Mouse (Mus musculus) MEL (cell line): ENCODE data around the gene Dis3l2. TPM values are rescaled to one million over a fixed set of nuclear protein-coding genes. Genes with fewer than 3 reads are reported as not detected.

Source experiments
- DNase-seq: peaks from one replicate; pipeline ENCODE4 v3.0.0; 2011; ENCODE audit warnings: low read depth, low spot score
- H3K27ac ChIP-seq: 2 replicates; pipeline ENCODE4 v1.5.1; 2012; ENCODE audit warnings: low read depth, mild to moderate bottlenecking, control low read depth, low read length, moderate library complexity; ENCODE audit not compliant: control insufficient read depth
- H3K27me3 ChIP-seq, 2 experiments: fragments of 150-350 bp in 1 of 2; sonication (generic) in 1 of 2; 2 replicates each; pipeline ENCODE4 v1.6.1; 2012; ENCODE audit warnings: low read length in 2 of 2, mild to moderate bottlenecking in 2 of 2, improper control_type of control experiment in 1 of 2, moderate library complexity in 1 of 2; ENCODE audit not compliant: insufficient read depth in 2 of 2, control insufficient read depth in 1 of 2
- H3K36me3 ChIP-seq, 2 experiments: 2 replicates each; pipeline ENCODE4 v1.6.1; 2012 to 2014; ENCODE audit warnings: low read length in 2 of 2, improper control_type of control experiment in 1 of 2, inconsistent platforms in 1 of 2, mild to moderate bottlenecking in 1 of 2; ENCODE audit not compliant: insufficient read depth in 2 of 2, control insufficient read depth in 1 of 2
- H3K4me1 ChIP-seq, 2 experiments: fragments of 150-350 bp in 1 of 2; sonication (generic) in 1 of 2; 2 replicates each; pipeline ENCODE4 v1.6.1; 2012; ENCODE audit warnings: low read length in 2 of 2, improper control_type of control experiment in 1 of 2, mild to moderate bottlenecking in 1 of 2; ENCODE audit not compliant: insufficient read depth in 2 of 2, control insufficient read depth in 1 of 2
- H3K4me3 ChIP-seq, 2 experiments: fragments of 150-350 bp in 1 of 2; sonication (generic) in 1 of 2; 2 replicates each; pipeline ENCODE4 v1.5.1; 2012; ENCODE audit warnings: low read depth in 2 of 2, low read length in 2 of 2, mild to moderate bottlenecking in 2 of 2, moderate library complexity in 2 of 2, control low read depth in 1 of 2, improper control_type of control experiment in 1 of 2; ENCODE audit not compliant: control insufficient read depth in 1 of 2, insufficient read depth in 1 of 2
- H3K79me2 ChIP-seq: 2 replicates; pipeline ENCODE4 v1.6.1; 2012; ENCODE audit warnings: mild to moderate bottlenecking, low read length, moderate library complexity; ENCODE audit not compliant: control insufficient read depth, poor library complexity, insufficient read depth
- H3K9ac ChIP-seq: 2 replicates; pipeline ENCODE4 v1.6.1; 2012; ENCODE audit warnings: low read depth, mild to moderate bottlenecking, control low read depth, low read length, moderate library complexity; ENCODE audit not compliant: control insufficient read depth, poor library complexity, severe bottlenecking
- H3K9me3 ChIP-seq: fragments of 150-350 bp; sonication (generic); replicated peaks from 2 replicates; pipeline ENCODE4 v1.6.1; 2012; ENCODE audit warnings: mild to moderate bottlenecking, low read length, improper control_type of control experiment, moderate library complexity; ENCODE audit not compliant: insufficient read depth
- BHLHE40 ChIP-seq: IDR thresholded peaks from 2 replicates; pipeline ENCODE4 v1.6.1; 2012; ENCODE audit warnings: low read depth, mild to moderate bottlenecking, inconsistent platforms, low read length, improper control_type of control experiment, borderline replicate concordance
- CHD1 ChIP-seq: IDR thresholded peaks from 2 replicates; pipeline ENCODE4 v1.6.1; 2012; ENCODE audit warnings: low read depth, mild to moderate bottlenecking, inconsistent platforms, low read length, improper control_type of control experiment
- E2F4 ChIP-seq: IDR thresholded peaks from 2 replicates; pipeline ENCODE4 v1.6.1; 2011; ENCODE audit warnings: low read depth, low read length, improper control_type of control experiment, borderline replicate concordance
- EP300 ChIP-seq, 2 experiments: IDR thresholded peaks; 2 replicates each; pipeline ENCODE4 v1.6.1; 2011; ENCODE audit warnings: improper control_type of control experiment in 2 of 2, low read length in 2 of 2, low read depth in 1 of 2, mild to moderate bottlenecking in 1 of 2
- ETS1 ChIP-seq: IDR thresholded peaks from 2 replicates; pipeline ENCODE4 v1.6.1; 2012; ENCODE audit warnings: low read depth, mild to moderate bottlenecking, inconsistent platforms, low read length, improper control_type of control experiment, moderate library complexity
- GATA1 ChIP-seq: IDR thresholded peaks from 2 replicates; pipeline ENCODE4 v1.6.1; 2011; ENCODE audit warnings: low read depth, low read length, improper control_type of control experiment
- HCFC1 ChIP-seq: IDR thresholded peaks from 2 replicates; pipeline ENCODE4 v1.6.1; 2012; ENCODE audit warnings: low read depth, mild to moderate bottlenecking, inconsistent platforms, low read length, improper control_type of control experiment, moderate library complexity
- JUND ChIP-seq: IDR thresholded peaks from 2 replicates; pipeline ENCODE4 v1.6.1; 2011; ENCODE audit warnings: low read depth, mild to moderate bottlenecking, improper control_type of control experiment, low read length
- MAFK ChIP-seq: IDR thresholded peaks from 2 replicates; pipeline ENCODE4 v1.6.1; 2011; ENCODE audit warnings: low read depth, mild to moderate bottlenecking, low read length, improper control_type of control experiment, borderline replicate concordance
- MAZ ChIP-seq: IDR thresholded peaks from 2 replicates; pipeline ENCODE4 v1.6.1; 2012; ENCODE audit warnings: low read depth, mild to moderate bottlenecking, inconsistent platforms, low read length, improper control_type of control experiment
- MEF2A ChIP-seq: IDR thresholded peaks from 2 replicates; pipeline ENCODE4 v1.6.1; 2014; ENCODE audit warnings: low read depth, mild to moderate bottlenecking, inconsistent platforms, low read length, improper control_type of control experiment; ENCODE audit not compliant: poor library complexity, insufficient replicate concordance, severe bottlenecking; ENCODE audit errors: extremely low read depth
- MXI1 ChIP-seq: IDR thresholded peaks from 2 replicates; pipeline ENCODE4 v1.6.1; 2011; ENCODE audit warnings: mild to moderate bottlenecking, low read depth, low read length, improper control_type of control experiment
- MYB ChIP-seq: IDR thresholded peaks from 2 replicates; pipeline ENCODE4 v1.6.1; 2011; ENCODE audit warnings: mild to moderate bottlenecking, low read depth, low read length, improper control_type of control experiment
- MYC ChIP-seq: IDR thresholded peaks from 2 replicates; pipeline ENCODE4 v1.6.1; 2011; ENCODE audit warnings: low read depth, mild to moderate bottlenecking, low read length, improper control_type of control experiment, moderate library complexity
- NELFE ChIP-seq: IDR thresholded peaks from 2 replicates; pipeline ENCODE4 v1.6.1; 2011; ENCODE audit warnings: low read depth, low read length, improper control_type of control experiment
- NRF1 ChIP-seq: IDR thresholded peaks from 2 replicates; pipeline ENCODE4 v1.6.1; 2014; ENCODE audit warnings: low read depth, mild to moderate bottlenecking, inconsistent platforms, low read length, improper control_type of control experiment, moderate library complexity; ENCODE audit not compliant: poor library complexity, insufficient read depth, severe bottlenecking
- RCOR1 ChIP-seq: IDR thresholded peaks from 2 replicates; pipeline ENCODE4 v1.6.1; 2012; ENCODE audit warnings: low read depth, mild to moderate bottlenecking, inconsistent platforms, low read length, improper control_type of control experiment
- SIN3A ChIP-seq: IDR thresholded peaks from 2 replicates; pipeline ENCODE4 v1.6.1; 2012; ENCODE audit warnings: low read length, improper control_type of control experiment, inconsistent platforms
- SMC3 ChIP-seq: IDR thresholded peaks from 2 replicates; pipeline ENCODE4 v1.6.1; 2011; ENCODE audit warnings: low read depth, low read length, improper control_type of control experiment
- TAL1 ChIP-seq: IDR thresholded peaks from 2 replicates; pipeline ENCODE4 v1.6.1; 2012; ENCODE audit warnings: mild to moderate bottlenecking, inconsistent platforms, low read length, moderate library complexity, mixed read lengths
- TCF12 ChIP-seq: IDR thresholded peaks from 2 replicates; pipeline ENCODE4 v1.6.1; 2014; ENCODE audit warnings: low read depth, mild to moderate bottlenecking, inconsistent platforms, low read length, improper control_type of control experiment, moderate library complexity
- USF1 ChIP-seq: IDR thresholded peaks from 2 replicates; pipeline ENCODE4 v1.6.1; 2014; ENCODE audit warnings: low read depth, mild to moderate bottlenecking, inconsistent platforms, low read length, improper control_type of control experiment, moderate library complexity
- ZNF384 ChIP-seq: IDR thresholded peaks from 2 replicates; pipeline ENCODE4 v1.6.1; 2012; ENCODE audit warnings: low read depth, mild to moderate bottlenecking, inconsistent platforms, low read length, improper control_type of control experiment
- polyA plus RNA-seq, 2 experiments: library from polyadenylated mRNA; stranded (reverse) in 1 of 2; unstranded in 1 of 2; fragments of >175 nt in 1 of 2; fragments of >200 nt in 1 of 2; gene quantifications; 2 replicates each; pipeline versions ENCODE4 v1.2.1 to v1.2.4; 2012; ENCODE audit warnings: low replicate concordance in 2 of 2, low read depth in 1 of 2; ENCODE audit not compliant: insufficient read length in 2 of 2, insufficient read depth in 1 of 2, missing spikeins in 1 of 2
- total RNA-seq: library from RNA; depleted of rRNA; stranded (reverse); fragments of 300-350 nt; gene quantifications from 2 replicates; pipeline ENCODE4 v1.2.3, GENCODE M21; 2012

The Dis3l2 gene
- total and polyA plus RNA-seq, 3 experiments, result 16.9 to 17.3 TPM; not detected in 1

DNA sequence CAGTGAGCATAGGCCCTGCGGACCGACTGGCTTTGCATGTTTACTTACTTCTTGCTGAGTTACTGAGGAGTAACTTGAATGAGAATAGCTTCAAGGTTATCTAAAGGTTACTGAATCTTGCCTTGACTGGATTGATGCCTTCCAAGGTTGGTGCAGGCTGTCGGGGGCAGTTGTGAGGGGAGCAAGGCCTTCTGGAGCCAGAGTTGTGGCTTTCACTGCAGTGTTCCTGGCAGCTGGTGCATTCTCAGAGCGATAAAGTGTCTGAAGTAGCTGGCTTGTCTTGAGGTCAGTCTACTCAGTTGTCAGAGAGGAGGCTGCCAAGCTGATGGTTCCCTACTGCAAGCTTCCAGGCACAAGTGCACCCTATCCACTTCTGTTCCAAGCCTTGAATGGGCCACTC lies 15.8 kb downstream of the Dis3l2 start:
- H3K9me3 ChIP-seq, result no peaks in the 10 kb centered on the region
- no peak overlapping the region for H3K4me3 ChIP-seq
- peaks cover 3 to 5% of the 10 kb centered on the region in 2 experiments; a peak in 1 of 4 replicates for H3K4me1 ChIP-seq
- no peak for TF ChIP-seq MAZ
- H3K27ac ChIP-seq, result no peak overlapping the region
- no peaks in the 10 kb centered on the region for H3K27me3 ChIP-seq
- no peak overlapping the region for H3K9ac ChIP-seq
- peaks cover 0 to 10% of the 10 kb centered on the region in 2 experiments; a peak in 3 of 4 replicates for H3K36me3 ChIP-seq
- H3K79me2 ChIP-seq, result peaks cover 1% of the 10 kb centered on the region; the same call in 1 of the 2 replicates
- DNase-seq, result no peak

DNA sequence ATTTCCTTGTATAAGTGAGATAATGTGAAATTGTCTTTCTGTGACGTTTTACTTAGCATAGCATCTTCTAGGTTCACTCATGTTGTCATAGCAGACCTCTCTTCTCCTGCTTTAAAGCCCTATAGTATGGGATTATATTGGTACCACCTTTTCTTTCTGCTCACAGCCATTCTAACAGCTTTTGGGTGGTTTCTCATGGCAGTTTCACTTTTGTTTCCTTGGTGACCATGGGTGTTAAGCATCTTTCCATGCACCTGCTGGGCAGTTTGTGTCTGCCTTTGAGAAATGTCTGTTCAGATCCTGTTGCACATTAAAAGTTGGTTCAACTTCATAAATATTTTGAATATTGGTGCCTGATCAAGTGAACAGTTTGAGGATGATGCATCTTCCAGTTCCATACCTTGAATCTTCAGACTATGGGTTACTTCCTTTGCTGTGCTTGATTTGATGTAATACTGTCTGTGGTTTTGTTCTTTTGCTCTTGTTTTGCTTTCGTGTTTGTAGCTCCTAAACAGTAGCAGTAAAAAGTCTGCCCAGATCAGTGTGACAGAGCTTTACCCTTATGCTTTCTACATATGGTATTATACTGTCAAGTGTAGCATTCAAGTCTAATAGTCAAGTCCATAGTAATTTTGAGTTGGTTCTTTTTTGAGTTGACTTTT lies 29.7 kb downstream of the Dis3l2 start:
- TF ChIP-seq MEF2A (no peak), ZNF384 (no peak), BHLHE40 (no peak), NRF1 (no peak), SMC3 (no peak), CHD1 (no peak), MAFK (no peak), E2F4 (no peak), MYB (no peak), RCOR1 (no peak), USF1 (no peak), MXI1 (no peak)
- H3K36me3 ChIP-seq, result peaks cover 0 to 18% of the 10 kb centered on the region in 2 experiments; a peak in 2 of 4 replicates
- peaks cover 5 to 8% of the 10 kb centered on the region in 2 experiments for H3K4me1 ChIP-seq
- DNase-seq, result no peak
- H3K27ac ChIP-seq, result no peak overlapping the region
- H3K9ac ChIP-seq, result no peak overlapping the region
- H3K9me3 ChIP-seq, result no peaks in the 10 kb centered on the region
- no peaks in the 10 kb centered on the region for H3K79me2 ChIP-seq
- H3K4me3 ChIP-seq, result no peak overlapping the region
- H3K27me3 ChIP-seq, result no peaks in the 10 kb centered on the region

DNA sequence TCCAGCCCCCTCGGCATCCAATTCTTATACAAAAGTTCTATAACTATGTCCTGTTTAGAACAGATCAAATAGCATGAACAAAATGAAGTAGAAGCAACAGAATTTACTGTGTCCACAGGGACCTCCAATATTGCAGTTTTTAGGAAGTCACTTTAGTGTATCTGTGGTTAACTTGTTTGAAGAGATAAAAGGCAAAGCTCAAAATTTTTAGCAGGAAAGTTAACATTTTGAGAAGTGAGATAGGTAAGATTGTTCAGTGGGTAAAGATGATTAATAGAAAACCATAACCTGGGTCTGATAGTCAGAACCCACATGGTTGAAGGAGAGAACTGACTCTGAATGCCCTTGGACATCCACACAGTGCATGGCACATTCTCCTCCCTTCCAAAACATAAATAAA lies 32.8 kb downstream of the Dis3l2 start:
- Histone ChIP-seq H3K4me1 (peaks cover 5 to 12% of the 10 kb centered on the region in 2 experiments), H3K36me3 (peaks cover 0 to 19% of the 10 kb centered on the region in 2 experiments; a peak in 2 of 4 replicates), H3K27me3 (no peaks in the 10 kb centered on the region), H3K9ac (no peak overlapping the region; the same call in 1 of the 2 replicates), H3K9me3 (no peaks in the 10 kb centered on the region), H3K4me3 (no peak overlapping the region), H3K27ac (peak overlapping the region; percentile 57), H3K79me2 (no peaks in the 10 kb centered on the region; the same call in 1 of the 2 replicates)
- peak; percentile 72 for DNase-seq
- TF ChIP-seq TAL1 (no peak; the same call in 1 of the 2 replicates), MYB (0 out of 2 replicates have a peak, but pooled peaks have one; percentile 11), SIN3A (peak; percentile 62; the same call in 1 of the 2 replicates), MYC (peak; percentile 82; the same call in 1 of the 2 replicates), MEF2A (no peak), SMC3 (no peak), HCFC1 (no peak), EP300 (IDR thresholded peaks at IDR 0.05; ENCODE audit: low read depth in 1 of 2, low read length in 2 of 2) (peak; percentile 92 to 98), E2F4 (no peak), MAFK (no peak), CHD1 (no peak), MAZ (no peak), TCF12 (peak; percentile 93), ETS1 (peak; percentile 70; the same call in 1 of the 2 replicates), GATA1 (peak; percentile 96), JUND (no peak), MXI1 (no peak), NELFE (no peak)
